Mouse (Mus musculus) ES-E14 (cell line): Measurements from ENCODE around the gene Cuedc1. TPM values are rescaled to one million over a fixed set of nuclear protein-coding genes. Genes with fewer than 3 reads are reported as not detected.

Experiments
- DNase-seq: peaks from one replicate; pipeline ENCODE4 v3.0.0-alpha.2; 2013; ENCODE audit warnings: low read depth, low spot score
- H3K27ac ChIP-seq: 2 replicates; pipeline ENCODE4 v1.5.1; 2012; ENCODE audit warnings: low read depth, mild to moderate bottlenecking, low read length, moderate library complexity, mixed read lengths; ENCODE audit not compliant: poor library complexity, insufficient read depth, severe bottlenecking
- H3K36me3 ChIP-seq: 2 replicates; pipeline ENCODE4 v1.6.1; 2012; ENCODE audit warnings: mild to moderate bottlenecking, low read length, moderate library complexity, mixed read lengths; ENCODE audit not compliant: control insufficient read depth, poor library complexity, insufficient read depth, severe bottlenecking
- H3K4me1 ChIP-seq, 2 experiments: fragments of 150-350 bp in 1 of 2; sonication (generic) in 1 of 2; 2 replicates each; pipeline ENCODE4 v1.6.1; 2012; ENCODE audit warnings: low read length in 2 of 2, mild to moderate bottlenecking in 1 of 2, mixed read lengths in 1 of 2; ENCODE audit not compliant: control insufficient read depth in 2 of 2, insufficient read depth in 2 of 2, poor library complexity in 1 of 2
- H3K4me3 ChIP-seq, 2 experiments: fragments of 150-350 bp in 1 of 2; sonication (generic) in 1 of 2; 2 replicates each; pipeline ENCODE4 v1.5.1; 2012; ENCODE audit warnings: low read length in 2 of 2, low read depth in 1 of 2, mild to moderate bottlenecking in 1 of 2, mixed read lengths in 1 of 2; ENCODE audit not compliant: insufficient read depth in 1 of 2, poor library complexity in 1 of 2, severe bottlenecking in 1 of 2
- H3K9ac ChIP-seq: 2 replicates; pipeline ENCODE4 v1.6.1; 2012; ENCODE audit warnings: low read depth, mild to moderate bottlenecking, low read length, mixed read lengths; ENCODE audit not compliant: poor library complexity, insufficient read depth, severe bottlenecking
- H3K9me3 ChIP-seq: fragments of 150-350 bp; sonication (generic); 2 replicates; pipeline ENCODE4 v1.6.1; 2012; ENCODE audit warnings: low read depth, mild to moderate bottlenecking, low read length; ENCODE audit not compliant: control insufficient read depth, insufficient read depth
- CHD2 ChIP-seq: IDR thresholded peaks from 2 replicates; pipeline ENCODE4 v1.6.1; 2014; ENCODE audit warnings: mild to moderate bottlenecking, low read depth, low read length, inconsistent platforms
- HCFC1 ChIP-seq: IDR thresholded peaks from 2 replicates; pipeline ENCODE4 v1.6.1; 2012; ENCODE audit warnings: low read length, inconsistent platforms, borderline replicate concordance; ENCODE audit not compliant: insufficient read depth
- MAFK ChIP-seq: IDR thresholded peaks from 2 replicates; pipeline ENCODE4 v1.6.1; 2014; ENCODE audit warnings: mild to moderate bottlenecking, low read depth, low read length, inconsistent platforms; ENCODE audit not compliant: insufficient read depth
- ZC3H11A ChIP-seq: IDR thresholded peaks from 2 replicates; pipeline ENCODE4 v1.6.1; 2012; ENCODE audit warnings: low read depth, mild to moderate bottlenecking, inconsistent platforms, low read length, borderline replicate concordance
- ZNF384 ChIP-seq: IDR thresholded peaks from 2 replicates; pipeline ENCODE4 v1.6.1; 2012; ENCODE audit warnings: low read depth, low read length, inconsistent platforms
- in situ Hi-C, 2 experiments: fragments of 600-800 bp; cut with MboI; formaldehyde crosslinking; loops; one replicate each; pipeline ENCODE4 v1.15.1; 2025; ENCODE audit warnings: low sequenced_read_pairs in 2 of 2, inconsistent platforms in 1 of 2; ENCODE audit not compliant: unreplicated experiment in 2 of 2
- total RNA-seq: library from RNA; depleted of rRNA; stranded (reverse); fragments of 300-350 nt; gene quantifications from 2 replicates; pipeline ENCODE4 v1.2.3, GENCODE M21; 2012

Cuedc1 gene
- total RNA-seq, 1 experiment = 8.7 TPM

DNA sequence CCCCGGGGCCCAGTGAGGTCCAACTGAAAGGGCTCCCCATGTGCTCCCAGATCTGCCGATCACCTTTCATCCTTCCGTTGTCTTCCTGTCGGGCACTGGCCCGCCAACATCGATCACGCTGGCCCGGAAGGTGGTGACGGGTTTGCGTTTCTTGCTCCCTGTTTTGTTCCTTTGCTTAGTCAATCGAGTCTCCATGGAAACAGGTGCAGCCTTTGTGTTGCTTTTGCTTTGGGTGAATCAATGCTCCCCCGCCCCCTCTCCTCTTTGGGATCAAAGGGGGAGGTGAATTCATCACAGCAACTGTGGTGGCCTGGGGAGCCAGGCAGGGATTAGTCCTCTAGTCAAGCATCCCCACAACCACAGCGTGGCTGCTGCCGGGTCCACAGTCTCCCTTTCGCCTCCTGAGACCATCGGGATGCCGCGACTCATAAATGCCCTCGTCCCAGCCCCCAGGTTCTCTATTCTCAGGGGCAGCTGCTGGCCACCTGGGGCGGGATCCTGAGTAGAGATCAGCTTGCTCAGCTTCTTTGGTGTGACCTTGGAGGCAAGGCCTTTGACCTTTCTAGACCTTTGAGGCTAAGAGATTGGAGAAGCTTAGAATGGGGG is 41.5 kb downstream of the Cuedc1 start:
- DNase-seq = peak; percentile 91
- Histone ChIP-seq H3K4me1 (peaks cover 7 to 29% of the 10 kb centered on the region in 2 experiments), H3K27ac (peak overlapping the region; percentile 100), H3K4me3 (peak overlapping the region; percentile 34 to 57), H3K9me3 (no peaks in the 10 kb centered on the region), H3K9ac (peak overlapping the region; percentile 77), H3K36me3 (no peaks in the 10 kb centered on the region)
- in situ Hi-C loops = no loop called here
- TF ChIP-seq MAFK = peak; percentile 73
- TF ChIP-seq ZNF384 = no peak

DNA sequence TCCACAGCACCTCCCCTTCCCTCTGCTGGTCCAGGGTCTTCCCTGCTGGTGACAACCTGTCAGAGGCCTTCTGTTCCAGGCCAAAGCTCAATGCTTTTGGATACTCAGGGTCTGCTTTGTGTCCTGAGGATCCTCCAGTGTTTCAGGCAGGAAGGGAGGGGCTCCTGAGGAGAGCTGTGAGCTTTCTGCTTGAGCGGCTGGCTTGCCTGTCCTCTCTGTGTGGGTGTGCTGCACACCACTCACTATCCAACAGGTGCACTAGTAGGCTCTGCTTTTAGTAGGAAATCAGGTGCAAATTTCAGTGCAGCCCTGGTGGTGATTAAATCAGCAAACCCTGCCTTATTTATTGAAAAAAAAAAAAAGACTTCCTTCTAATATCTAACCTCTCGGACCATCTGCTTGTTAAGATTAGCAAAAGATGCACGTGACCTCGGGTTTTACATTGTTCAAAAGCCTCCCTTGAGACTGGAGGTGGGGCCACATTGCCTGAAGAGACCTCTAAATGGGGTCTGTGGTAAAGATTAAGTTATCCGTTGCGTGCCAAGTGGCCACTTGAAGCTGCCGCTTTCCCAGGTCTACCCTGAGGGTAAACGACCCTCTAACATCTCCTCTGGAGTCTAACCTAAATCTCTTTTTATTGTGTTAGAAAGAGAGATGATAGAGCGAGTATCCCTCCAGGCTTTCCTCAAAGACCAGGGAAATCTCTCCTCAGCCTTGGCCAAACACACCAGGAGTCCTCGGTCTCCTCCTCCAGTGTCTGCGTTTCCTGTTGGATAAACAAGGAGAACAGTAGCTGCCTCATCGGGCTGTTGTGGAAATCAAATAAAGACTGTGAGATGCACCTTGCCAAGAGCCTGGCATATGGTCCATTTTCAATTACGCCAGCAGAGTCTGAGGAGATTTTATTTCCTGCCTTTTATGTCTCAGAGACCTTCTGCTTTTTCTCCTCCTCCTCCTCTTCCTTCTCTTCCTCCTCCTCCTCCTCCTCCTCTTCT is 42.5 kb downstream of the Cuedc1 start:
- 0 out of 4 replicates have a peak overlapping the region, but pooled peaks of 1 of the 2 experiments have one; percentile 57 for H3K4me3 ChIP-seq
- DNase-seq = no peak
- TF ChIP-seq ZC3H11A = no peak
- no peak for TF ChIP-seq ZNF384
- TF ChIP-seq MAFK = no peak
- TF ChIP-seq HCFC1 = no peak
- TF ChIP-seq CHD2 = no peak
- H3K9me3 ChIP-seq = no peaks in the 10 kb centered on the region
- in situ Hi-C loops = no loop called here
- peak overlapping the region; percentile 100 for H3K27ac ChIP-seq
- H3K36me3 ChIP-seq = no peaks in the 10 kb centered on the region
- peaks cover 7 to 26% of the 10 kb centered on the region in 2 experiments for H3K4me1 ChIP-seq
- H3K9ac ChIP-seq = peak overlapping the region; percentile 58; the same call in 1 of the 2 replicates

DNA sequence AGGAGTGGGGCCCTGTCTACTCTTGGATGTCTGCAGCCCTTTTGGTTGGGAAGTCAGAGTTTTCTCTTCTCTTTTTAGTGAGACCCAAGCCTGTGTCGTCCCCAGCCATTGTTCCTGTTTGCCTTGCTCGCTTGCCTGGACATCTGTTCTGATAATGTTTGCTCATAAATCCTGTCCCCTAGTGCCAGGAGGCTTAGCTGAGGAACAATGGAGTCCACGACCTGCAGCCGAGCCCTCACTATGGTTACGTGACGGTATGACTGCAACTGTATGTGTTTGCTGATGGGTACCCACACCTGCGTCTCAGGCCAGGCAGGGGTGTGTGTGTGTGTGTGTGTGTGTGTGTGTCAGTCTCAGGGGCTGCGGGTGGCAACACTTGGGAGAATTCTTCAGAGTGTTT is 44.5 kb downstream of the Cuedc1 start:
- Histone ChIP-seq H3K4me1 (peaks cover 5 to 22% of the 10 kb centered on the region in 2 experiments), H3K27ac (no peak overlapping the region; the same call in 1 of the 2 replicates), H3K9me3 (no peaks in the 10 kb centered on the region), H3K36me3 (no peaks in the 10 kb centered on the region), H3K9ac (no peak overlapping the region), H3K4me3 (no peak overlapping the region)
- DNase-seq = no peak
- TF ChIP-seq ZNF384 (no peak), HCFC1 (no peak)
- in situ Hi-C loops = no loop called here

DNA sequence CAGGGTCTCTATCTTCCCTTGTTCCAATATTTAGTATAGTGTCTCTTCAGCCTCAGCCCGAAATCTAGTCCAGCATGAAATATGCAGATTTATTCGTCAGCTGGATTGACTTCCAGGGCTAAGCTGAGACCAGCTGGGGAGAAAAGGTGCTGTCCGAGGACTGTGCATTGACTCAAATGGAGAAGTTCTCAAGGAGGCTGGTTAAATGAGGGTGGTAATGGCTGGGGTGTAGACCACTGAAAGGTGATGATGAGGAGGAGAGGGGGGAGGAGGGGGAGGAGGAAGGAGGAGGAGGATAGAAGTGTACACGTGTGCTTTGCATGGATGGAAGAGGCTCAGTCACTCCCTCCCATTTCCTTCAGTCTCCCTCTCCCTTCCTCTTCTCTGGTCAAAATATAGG is 46.2 kb downstream of the Cuedc1 start:
- Histone ChIP-seq H3K9me3 (no peaks in the 10 kb centered on the region), H3K9ac (no peak overlapping the region), H3K27ac (no peak overlapping the region), H3K4me3 (no peak overlapping the region), H3K4me1 (peaks cover 0 to 18% of the 10 kb centered on the region in 2 experiments; a peak in 3 of 4 replicates), H3K36me3 (no peaks in the 10 kb centered on the region)
- no peak for DNase-seq
- no peak for TF ChIP-seq MAFK
- no peak for TF ChIP-seq CHD2
- TF ChIP-seq ZC3H11A = no peak
- no peak for TF ChIP-seq ZNF384
- TF ChIP-seq HCFC1 = no peak
- in situ Hi-C loops = no loop called here
